Mouse (Mus musculus): Measurements from ENCODE around the gene Emilin2.
"Not testable (repeated sequence)": the region's sequence is repeated elsewhere in the genome, so short reads cannot be mapped to it uniquely, and the experiment has no call there.

Gene Emilin2

DNA sequence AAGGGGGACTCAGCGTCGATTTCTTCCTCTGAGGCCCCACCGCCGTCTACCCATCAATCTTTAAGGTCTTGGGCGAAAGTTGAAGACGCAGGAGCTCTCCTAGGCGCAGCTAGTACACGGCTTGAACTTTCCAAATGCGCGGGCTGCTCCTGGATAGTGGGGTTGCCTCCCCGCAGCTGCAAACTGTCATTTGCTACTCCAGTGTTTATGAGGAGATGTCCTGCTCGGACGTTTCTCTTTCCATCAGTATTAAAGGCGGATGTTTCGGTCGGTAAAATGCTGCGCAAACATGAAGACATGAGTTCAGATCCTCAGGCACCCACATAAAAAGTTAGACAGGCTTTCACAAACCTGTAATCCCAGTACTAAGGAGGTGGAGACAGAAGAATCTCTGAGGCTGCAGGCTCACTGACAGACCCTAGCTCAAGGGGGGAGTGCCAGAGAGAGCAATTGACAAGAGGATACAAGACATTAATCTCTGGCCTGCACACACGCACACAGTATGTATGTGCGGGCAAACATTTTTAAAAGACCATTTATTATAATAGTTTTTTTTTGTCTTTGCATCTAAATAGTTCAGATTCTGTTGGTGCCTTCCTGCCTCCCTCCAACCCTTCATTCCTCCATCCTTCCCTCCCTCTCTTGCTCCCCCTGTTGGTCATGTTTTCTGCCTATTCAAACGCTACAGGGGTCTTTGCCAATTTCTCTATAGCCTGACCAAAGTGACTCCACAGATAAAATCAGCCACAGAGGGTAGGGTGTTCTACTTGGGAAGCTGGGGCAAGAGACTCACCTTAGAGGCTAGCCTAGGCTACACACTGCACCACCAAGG, at the start of gene Emilin2:
Gene Emilin2 (minus strand): TSS at position 639 of the 832 bp plus-strand sequence.
- ATAC-seq (ENCODE audit: insufficient number of reproducible peaks, low FRiP score, low TSS enrichment) = no peak

DNA sequence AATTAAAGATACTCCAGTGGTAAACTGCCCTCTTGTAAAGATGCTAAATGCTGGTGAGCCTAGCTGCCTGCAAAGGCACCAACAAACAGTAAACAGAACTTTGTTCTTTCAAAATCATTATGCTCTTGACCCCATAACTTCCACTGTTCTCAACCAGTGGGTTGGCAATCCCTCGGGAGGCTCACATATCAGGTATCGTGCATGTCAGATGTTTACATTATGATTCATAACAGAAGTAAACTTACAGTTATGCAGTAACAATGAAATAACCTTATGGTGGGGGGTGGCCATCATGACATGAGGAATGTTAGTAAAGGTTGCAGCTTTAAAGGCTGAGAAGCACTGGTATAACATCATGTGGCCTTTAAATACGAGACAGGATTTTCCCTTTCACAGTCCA, 43.7 kb upstream of the Emilin2 start:
- no peak for ATAC-seq (ENCODE audit: insufficient number of reproducible peaks, low FRiP score, low TSS enrichment)

DNA sequence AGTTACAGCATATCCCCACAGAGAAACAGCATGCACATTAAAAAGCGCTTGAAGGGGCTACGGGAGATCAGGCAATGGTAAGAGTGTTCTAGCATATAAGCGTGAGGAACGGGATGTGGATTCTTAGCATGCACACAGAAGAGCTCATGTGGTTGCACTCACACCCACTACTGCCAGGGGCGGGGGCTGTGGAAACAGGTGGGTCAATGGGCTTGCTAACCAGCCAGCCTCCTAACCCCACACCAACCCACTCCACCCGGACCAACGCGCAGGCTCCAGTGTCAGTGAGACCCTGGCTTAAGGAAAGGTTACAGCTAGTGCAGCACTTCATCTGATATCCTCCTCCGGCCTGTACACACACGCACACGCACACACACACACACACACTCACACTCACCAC, 42.4 kb upstream of the Emilin2 start:
- ATAC-seq (ENCODE audit: insufficient number of reproducible peaks, low FRiP score, low TSS enrichment) = no peak

DNA sequence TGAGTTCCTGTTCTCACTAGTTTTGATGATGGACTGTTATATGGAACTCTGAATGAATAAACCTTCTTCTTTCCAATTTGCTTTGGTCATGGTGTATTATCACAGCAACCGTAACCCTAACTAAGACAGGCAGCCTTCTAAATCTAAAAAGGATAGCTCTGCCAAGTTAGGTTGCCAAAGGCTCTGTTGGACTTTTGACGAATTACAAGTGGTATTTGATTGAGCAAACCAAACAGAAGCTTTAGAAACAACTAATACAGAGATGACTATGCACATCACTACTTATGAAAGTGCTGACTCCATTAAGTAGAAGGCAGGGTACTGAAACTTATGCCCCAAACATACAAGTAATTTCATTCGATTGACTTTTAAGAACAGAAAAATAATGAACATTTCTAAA, 36.4 kb upstream of the Emilin2 start:
- no peak for ATAC-seq (ENCODE audit: insufficient number of reproducible peaks, low FRiP score, low TSS enrichment)

DNA sequence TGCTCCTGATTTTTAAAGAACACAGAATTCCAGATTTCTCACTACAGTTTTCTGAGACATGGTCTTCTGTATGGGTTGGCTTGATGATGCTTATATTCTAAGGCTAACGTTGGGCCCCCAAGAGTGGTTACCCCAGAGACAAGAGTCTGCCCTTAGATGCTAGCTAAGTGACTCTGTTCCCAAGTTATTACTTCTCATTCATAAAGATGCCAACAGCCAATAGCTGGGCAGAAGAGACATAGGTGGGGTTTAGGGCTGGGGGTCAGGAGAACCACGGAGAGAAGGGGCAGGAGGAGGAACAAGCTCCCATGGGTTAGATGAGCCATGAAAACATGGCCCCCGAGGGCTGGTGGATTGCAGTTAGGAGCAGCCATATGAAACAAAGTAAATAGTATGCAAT, 30.2 kb upstream of the Emilin2 start:
- no peak for ATAC-seq (ENCODE audit: insufficient number of reproducible peaks, low FRiP score, low TSS enrichment)

DNA sequence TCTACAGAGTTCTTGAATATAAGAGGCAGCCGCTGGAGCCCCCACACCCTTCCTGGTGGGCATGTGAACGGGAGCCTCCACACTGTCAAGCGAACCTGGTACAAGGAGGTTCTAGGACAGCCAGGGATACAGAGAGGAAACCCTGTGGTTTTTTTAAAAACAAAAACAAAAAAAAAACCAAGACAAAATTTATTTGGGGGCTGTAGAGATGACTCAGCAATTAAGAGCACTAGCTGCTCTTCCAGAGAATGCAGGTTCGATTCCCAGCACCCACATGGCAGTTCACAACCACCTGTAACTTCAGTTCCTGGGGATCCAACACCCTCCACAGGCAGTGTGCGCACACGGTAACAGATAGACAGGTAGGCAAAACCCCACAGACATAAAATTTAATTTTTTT, 26.8 kb upstream of the Emilin2 start:
- no peak for ATAC-seq (ENCODE audit: insufficient number of reproducible peaks, low FRiP score, low TSS enrichment)

DNA sequence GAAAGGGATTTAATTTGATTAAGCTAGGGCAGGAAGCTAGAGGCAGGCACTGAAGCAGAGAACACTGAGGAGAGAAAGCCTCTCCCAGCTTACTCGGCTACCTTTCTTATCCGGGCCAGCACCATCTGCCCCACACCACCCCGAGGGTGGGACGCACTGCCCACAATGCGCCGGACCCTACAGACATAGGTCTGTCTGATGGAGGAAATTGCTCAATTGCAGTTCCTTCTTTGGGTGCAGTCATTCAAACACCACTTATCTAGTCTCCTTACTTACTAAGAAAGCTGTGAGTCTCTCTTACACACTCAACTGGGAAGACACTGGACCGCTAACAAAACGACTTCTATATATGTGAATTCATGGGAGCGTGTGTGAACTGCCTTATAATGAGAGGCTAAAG, 25.8 kb upstream of the Emilin2 start:
- no peak for ATAC-seq (ENCODE audit: insufficient number of reproducible peaks, low FRiP score, low TSS enrichment)

DNA sequence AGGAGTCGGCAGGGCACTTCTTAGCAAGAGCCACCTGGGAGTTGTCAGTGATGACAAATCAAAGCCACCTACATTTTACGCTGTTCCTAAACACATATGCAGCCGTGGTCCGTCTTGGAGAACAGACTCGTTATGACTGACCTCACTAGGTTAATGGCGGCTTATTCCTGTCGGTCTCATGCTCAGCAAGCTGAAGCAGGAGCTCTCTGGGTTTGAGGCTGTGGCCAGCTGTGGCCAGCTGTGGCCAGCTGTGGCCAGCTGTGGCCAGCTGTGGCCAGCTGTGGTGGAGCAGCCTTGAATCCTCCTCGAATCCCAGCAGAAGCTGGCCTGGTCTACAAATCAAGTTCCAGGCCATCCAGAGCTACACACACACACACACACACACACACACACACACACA, 24.6 kb upstream of the Emilin2 start:
- no peak for ATAC-seq (ENCODE audit: insufficient number of reproducible peaks, low FRiP score, low TSS enrichment)

DNA sequence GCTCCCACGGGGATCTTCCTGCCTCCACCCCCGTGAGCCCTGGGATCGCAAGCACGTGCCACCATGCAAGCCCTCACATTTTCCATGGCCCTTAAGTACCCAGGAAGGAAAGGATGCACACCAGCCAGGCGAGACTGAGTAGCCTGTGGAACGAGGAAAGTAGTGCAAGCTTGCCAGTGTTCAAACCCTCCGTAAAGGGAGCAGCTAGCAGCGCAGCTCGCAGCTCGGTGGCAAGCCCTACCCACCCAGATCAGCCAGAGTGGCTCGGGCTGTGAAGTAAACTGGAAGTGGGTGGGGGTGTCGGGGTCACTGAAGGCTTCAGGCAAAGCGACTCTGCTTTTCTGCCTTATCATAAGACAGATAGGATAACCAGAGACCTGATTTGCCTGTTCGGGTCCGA, 20.5 kb upstream of the Emilin2 start:
- no peak for ATAC-seq (ENCODE audit: insufficient number of reproducible peaks, low FRiP score, low TSS enrichment)

DNA sequence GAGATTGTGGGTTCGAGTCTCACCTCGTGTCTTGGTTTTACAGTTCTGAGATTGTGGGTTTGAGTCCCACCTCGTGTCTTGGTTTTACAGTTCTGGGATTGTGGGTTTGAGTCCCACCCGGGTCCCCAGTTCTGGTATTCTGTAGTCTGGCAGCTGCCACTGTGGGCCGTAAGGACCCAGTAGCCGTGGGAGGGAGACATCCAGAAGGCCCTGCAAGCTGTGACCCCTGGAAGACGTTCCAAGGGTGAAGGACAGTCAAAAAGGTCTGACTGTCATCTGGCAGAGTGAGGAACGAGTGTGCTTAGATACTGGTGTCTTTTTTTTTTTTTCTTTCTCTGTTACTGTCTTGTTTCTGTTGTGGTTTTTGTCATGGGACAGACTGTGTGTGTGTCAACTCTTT, 9.0 kb upstream of the Emilin2 start:
- not testable (repeated sequence) for ATAC-seq (ENCODE audit: insufficient number of reproducible peaks, low FRiP score, low TSS enrichment)

DNA sequence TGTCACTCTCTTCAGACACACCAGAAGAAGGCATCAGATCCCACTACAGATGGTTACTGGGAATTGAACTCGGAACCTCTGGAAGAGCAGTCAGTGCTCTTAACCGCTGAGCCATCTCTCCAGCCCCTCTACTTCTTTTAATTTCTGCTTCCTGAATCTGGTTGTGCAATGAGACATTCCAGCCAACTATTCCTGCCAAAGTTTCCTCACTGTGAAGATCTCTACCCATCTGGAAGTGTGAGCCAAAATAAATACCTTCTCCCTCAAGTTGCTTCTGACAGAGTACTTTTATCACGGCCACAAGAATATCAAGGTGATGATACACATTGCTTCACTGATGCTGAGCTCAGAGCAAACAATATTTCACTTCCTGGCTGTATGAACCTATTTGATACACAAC, 7.6 kb upstream of the Emilin2 start:
- ATAC-seq (ENCODE audit: insufficient number of reproducible peaks, low FRiP score, low TSS enrichment) = no peak

DNA sequence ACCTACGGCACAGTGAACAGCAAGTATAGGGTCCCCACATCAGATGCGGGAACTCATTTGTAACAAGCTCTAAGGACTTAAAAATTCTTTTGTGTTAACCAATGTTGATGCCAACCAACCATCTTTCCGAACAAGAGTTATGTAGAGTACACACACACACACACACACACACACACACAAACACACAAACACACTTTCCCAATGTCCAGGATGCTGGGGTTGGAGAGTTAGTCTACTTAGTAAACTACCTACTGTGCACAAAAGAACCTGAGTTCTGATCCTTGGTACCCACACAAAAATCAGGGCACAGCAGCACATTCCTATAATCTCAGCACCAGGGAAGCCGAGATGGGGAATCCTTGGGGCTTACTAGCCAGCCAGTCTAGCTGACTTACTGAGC, 5.8 kb upstream of the Emilin2 start:
- ATAC-seq (ENCODE audit: insufficient number of reproducible peaks, low FRiP score, low TSS enrichment) = no peak

DNA sequence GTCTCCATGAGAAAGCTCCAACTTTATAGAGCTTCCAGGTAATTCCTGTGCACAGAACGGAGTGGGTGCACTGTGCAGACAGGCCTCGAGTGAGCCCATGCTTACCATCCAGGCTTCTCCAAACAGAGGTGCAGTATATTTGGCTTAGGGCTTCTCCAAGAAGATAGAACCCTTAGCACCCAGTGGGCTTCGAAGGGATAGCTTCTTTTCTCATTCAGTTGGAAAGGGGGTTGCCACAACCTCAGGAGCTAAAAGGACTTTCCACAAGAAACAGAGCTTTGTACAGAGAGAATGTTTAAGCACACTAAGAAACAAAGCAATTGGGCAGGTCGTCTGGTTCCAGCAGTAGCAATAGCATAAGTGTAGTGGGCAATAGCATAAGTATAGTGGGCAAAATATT, 2.5 kb upstream of the Emilin2 start:
- no peak for ATAC-seq (ENCODE audit: insufficient number of reproducible peaks, low FRiP score, low TSS enrichment)

DNA sequence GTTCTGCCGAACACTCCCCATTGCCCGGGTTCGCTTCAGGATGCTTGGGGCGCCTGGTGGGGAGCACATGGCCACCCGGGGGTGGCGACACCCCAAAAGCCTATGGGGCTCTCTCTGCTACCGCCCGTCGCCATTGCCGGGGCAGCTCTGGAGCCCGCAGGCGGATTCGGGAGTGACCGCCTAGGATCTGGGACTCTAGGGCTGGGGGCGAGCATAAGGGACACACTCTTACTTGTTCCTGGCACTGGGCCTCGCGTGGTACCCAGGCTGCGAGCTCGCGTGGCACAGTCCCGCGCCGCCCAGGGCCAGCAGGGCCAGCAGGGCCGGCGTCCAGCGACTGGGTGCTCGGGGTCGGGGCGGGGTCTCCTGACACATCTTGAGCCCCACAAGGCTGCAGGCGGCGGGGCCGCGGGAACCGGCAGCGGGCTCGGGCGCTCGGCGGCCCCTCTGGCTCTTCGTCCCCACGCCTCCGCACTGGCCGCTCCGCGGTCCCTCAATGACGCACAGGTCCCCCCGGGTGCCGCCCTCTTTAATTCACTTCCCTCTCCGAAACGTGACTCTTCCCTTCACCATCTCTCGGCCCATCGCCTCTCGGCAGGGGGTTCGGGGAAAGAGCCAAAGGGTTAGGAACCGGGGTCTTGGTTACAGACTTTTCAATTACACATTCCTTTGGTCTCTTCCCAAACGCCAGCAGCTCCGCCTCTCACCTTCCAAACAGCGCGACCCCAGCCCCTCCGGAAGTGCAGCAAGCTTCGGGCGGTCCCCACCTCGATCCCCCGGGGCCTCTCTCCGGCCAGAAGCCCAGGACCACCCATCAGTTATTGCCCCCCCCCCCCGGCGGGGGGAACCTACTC, 1.1 kb downstream of the Emilin2 start:
- no peak for ATAC-seq (ENCODE audit: insufficient number of reproducible peaks, low FRiP score, low TSS enrichment)

DNA sequence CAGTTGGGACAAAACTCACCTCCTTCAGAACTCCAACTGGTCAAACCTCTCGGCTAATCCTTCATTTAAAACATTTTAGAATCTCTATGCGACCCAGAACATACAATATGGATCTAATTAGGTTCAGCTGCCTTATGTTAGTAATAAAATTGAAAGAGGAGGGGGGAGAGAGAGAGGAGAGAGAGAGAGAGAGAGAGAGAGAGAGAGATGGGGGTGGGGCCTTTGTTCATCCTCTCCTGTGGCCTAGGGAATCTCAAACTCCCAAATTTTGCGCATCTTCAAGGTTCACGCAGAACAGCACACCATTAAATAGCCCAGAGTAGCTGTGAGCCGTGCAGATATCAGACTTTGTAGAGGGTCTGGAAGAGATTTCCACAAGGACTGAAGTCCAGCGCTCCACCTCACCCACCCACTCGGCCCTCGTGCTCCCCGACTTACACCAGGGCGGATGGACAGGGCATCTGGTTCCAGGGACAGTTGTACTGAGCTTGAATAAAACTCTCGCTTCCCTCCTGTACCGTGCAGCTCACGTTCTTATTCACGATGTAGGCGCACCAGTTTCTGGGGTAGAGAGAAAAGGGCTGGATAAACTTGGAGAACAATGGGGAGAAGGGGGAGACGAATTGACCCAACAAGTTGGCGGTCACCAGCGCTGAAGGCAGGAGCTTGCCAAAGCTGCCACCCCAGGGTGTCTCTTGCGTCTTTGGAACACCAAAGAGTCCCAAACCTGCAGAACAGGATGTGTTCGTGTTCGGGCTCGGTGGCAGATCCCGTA, 1.9 kb downstream of the Emilin2 start:
- no peak for ATAC-seq (ENCODE audit: insufficient number of reproducible peaks, low FRiP score, low TSS enrichment)

DNA sequence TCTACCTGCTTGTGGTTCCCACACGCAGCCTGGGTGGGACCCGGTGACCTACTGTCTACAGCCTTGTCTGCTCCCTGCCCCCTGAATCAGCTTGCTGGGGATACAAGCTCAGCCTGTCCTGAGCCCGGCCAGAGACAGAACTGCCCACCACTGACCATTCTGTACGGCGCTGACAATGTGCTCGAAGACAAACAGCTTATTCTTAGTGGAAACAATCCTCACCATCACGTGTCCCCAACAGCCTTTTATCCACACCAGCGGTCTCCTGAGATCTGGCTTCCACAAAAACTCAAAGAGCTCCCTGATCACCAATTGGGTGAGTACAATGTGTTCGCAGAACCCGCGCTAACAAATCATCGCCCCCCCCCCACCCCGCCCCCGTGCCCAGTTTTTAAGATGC, 2.6 kb downstream of the Emilin2 start:
- no peak for ATAC-seq (ENCODE audit: insufficient number of reproducible peaks, low FRiP score, low TSS enrichment)

DNA sequence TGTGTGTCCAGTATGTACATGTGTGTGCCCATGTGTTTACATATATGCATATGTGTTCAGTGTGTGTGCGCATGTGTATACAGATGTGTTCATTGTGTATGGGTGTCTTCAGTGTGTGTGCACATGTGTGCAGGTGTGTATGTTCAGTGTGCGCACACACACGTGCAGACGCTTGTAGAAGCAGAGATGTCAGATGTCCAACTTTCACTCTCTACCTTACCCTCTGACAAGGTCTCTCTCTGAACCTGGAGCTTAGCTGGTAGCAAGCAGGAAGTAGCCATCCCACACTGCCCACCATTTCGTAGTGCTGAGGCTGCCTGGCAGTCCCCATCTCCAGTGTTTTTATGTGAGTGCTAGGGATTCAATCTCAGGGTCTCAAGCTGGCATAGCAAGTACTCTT, 3.5 kb downstream of the Emilin2 start:
- ATAC-seq (ENCODE audit: insufficient number of reproducible peaks, low FRiP score, low TSS enrichment) = no peak

DNA sequence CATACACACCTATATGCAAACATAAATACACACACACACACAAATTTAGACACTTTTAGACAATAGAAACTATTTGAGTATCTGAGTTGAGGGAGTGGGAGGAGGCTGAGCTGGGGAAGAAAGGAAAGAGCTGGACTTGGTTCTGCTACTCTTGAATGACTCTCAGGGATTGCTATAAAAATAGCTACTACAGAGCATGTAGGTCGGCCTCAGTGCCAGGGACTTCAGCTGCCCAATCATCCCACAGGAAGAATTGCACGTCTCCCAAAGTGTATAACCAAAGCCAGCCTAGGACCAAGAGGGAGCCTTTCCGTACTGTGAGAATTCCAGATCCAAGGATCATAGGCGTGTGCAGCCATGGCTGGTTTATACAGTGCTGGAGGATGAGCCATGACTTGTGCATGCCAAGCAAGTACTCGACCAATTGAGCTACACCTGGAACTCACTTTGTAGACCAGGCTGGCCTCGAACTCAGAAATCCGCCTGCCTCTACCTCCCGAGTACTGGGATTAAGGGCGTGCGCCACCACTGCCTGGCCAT, 4.5 kb downstream of the Emilin2 start:
- no peak for ATAC-seq (ENCODE audit: insufficient number of reproducible peaks, low FRiP score, low TSS enrichment)

DNA sequence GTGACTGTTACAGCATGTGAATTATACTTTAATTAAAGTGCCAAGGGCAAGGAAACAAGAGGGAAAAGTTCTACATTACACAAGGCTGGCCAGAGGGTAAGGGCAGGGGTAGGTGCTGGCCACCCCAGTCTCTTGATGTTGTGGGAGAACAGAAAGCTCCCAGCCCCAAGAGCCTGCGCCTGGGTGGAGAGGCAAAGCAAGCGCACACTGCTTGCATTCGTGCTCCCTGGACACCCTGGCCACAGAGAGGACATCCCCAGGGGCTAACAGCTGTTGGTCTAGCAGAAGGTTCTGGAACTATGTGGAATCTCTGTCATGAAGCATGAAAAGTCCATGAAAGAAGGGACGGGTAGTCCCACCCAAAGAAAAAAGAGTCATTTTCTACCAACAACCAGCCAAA, 5.1 kb downstream of the Emilin2 start:
- ATAC-seq (ENCODE audit: insufficient number of reproducible peaks, low FRiP score, low TSS enrichment) = no peak

DNA sequence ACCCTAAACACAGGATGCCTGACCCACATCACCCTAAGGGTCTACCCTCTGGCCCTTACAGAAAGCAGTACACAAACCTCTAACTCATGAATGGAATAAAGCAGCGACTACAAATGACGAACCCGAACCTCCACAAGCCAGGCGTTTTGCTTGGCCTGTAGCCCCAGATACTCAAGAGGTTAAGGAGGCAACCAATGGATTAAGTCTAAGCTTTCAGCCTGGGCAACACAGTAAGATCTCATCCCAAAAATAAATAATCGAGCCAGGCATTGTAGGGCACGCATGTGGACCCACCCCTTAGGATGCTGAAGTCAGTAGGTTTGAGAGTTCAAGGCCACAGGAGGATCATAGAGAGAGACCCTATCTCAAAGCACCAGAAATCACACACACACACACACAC, 5.7 kb downstream of the Emilin2 start:
- no peak for ATAC-seq (ENCODE audit: insufficient number of reproducible peaks, low FRiP score, low TSS enrichment)

DNA sequence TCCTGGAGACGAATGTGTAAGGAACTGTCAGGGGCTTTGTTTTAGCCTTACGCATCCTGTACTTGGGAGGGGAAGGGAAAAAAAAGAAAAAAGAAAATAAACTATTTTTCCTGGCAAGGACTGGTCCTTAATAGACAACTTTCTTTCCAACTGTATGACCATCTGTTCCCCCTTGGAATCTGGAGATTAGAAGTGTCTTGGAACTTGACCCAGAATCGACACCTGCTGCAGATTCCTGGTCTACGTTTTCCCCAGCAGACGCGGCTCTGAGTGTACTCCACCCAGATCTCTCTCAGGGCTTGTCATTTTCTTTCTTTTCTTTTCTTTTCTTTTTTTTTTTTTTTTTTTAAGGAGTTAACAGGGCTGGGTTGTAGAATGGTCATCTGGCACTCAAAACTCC, 8.3 kb downstream of the Emilin2 start:
- no peak for ATAC-seq (ENCODE audit: insufficient number of reproducible peaks, low FRiP score, low TSS enrichment)
